Mouse (Mus musculus) testis, adult 2 months (tissue): ENCODE results near the gene Hoxa7.

Experiments used
- CTCF ChIP-seq: fragments of 200-500 bp; IDR thresholded peaks from 2 replicates; pipeline ENCODE4 v1.5.1; 2012; ENCODE audit warnings: low read depth, mild to moderate bottlenecking, inconsistent platforms, low read length, moderate library complexity; ENCODE audit not compliant: control insufficient read depth, insufficient read depth, insufficient replicate concordance
- POLR2A ChIP-seq: fragments of 200-500 bp; IDR thresholded peaks from 2 replicates; pipeline ENCODE4 v1.6.1; 2012; ENCODE audit warnings: low read depth, mild to moderate bottlenecking, inconsistent platforms, low read length, moderate library complexity; ENCODE audit not compliant: control insufficient read depth

GRCm38 (mm10) chr6:52220865-52221310 lies 766 bp downstream of the Hoxa7 start:
- TF ChIP-seq CTCF (no peak), POLR2A (no peak)
